In genomic region chr1:91282582-91282981, GRCm38 (mm10) we compare ENCODE assay signal across 27 mouse cellular contexts. TPM values are rescaled to one million over a fixed set of nuclear protein-coding genes. Genes with fewer than 3 reads are reported as not detected.
A peak's percentile ranks its signal among the peaks of the same experiment; 100 is the strongest.
DNase-seq lines count a peak whose midpoint lies in the region; TF ChIP-seq lines count a peak whose summit lies in the region.
"Had no signal": no experiment of that assay in that cellular context is flagged by ENCODE, and none has a peak within 500 bp of the region (broad histone marks: within the 10 kb centered on the region; RNA-seq: fewer than 3 reads in every experiment).

No protein-coding gene starts in this region.

- no peak for DNase-seq in spleen, adult 2 months (ENCODE audit: low read depth in 1 of 2, low spot score in 2 of 2)
- DNase-seq in spleen, adult 12 weeks (ENCODE audit: low spot score) = no peak
- peak; percentile 18 for DNase-seq in induced T-regulatory cell, adult 2 months (ENCODE audit: low read depth)
- DNase-seq in splenic B cell, adult 2 months (ENCODE audit: low read depth, low spot score) = peak; percentile 22
- no peak for DNase-seq in layer of hippocampus, postnatal 36 days
- DNase-seq in midbrain, embryonic 10.5 days (ENCODE audit: low spot score) = no peak
- DNase-seq: adrenal gland, postnatal 10 days; adrenal gland, postnatal 36 days; cerebellum, adult 11 months; cerebellum, adult 2 months; cerebellum, adult 9-11 months; cerebellum, postnatal 25 days; forebrain, postnatal 0 days; gastrocnemius, postnatal 25 days; heart, postnatal 10 days; heart, postnatal 36 days had no signal

- no peaks in the 10 kb centered on the region for H3K27me3 ChIP-seq in spleen, adult 2 months (ENCODE audit: control insufficient read depth, insufficient read depth, low read length)
- no peaks in the 10 kb centered on the region for H3K27me3 ChIP-seq in splenic B cell, adult 2 months (ENCODE audit: control insufficient read depth, insufficient read depth, low read length, poor library complexity, severe bottlenecking)
- no peaks in the 10 kb centered on the region for H3K27me3 ChIP-seq in midbrain, embryonic 10.5 days (ENCODE audit: low read depth, poor library complexity, severe bottlenecking)
- H3K27me3 ChIP-seq: embryonic facial prominence, embryonic 12.5 days; embryonic facial prominence, embryonic 15.5 days; heart, embryonic 12.5 days; heart, embryonic 15.5 days; hindbrain, embryonic 13.5 days had no signal

- H3K4me3 ChIP-seq in spleen, adult 2 months (ENCODE audit: extremely low read depth, insufficient read depth, insufficient read length) = no peak overlapping the region
- H3K4me3 ChIP-seq in bone marrow macrophage, adult 2 months (ENCODE audit: insufficient read depth, low read length) = no peak overlapping the region
- no peak overlapping the region for H3K4me3 ChIP-seq in midbrain, embryonic 10.5 days
- H3K4me3 ChIP-seq: embryonic facial prominence, embryonic 12.5 days; embryonic facial prominence, embryonic 15.5 days; heart, embryonic 12.5 days; heart, embryonic 15.5 days; hindbrain, embryonic 10.5 days; hindbrain, embryonic 13.5 days had no signal

- TF ChIP-seq CTCF in spleen, adult 2 months (IDR thresholded peaks at IDR 0.05; ENCODE audit: extremely low read depth, insufficient read depth, insufficient read length, insufficient replicate concordance) = no peak
- no peak for TF ChIP-seq CTCF in bone marrow macrophage, adult 2 months (IDR thresholded peaks at IDR 0.05; ENCODE audit: low read depth, low read length)

- WGBS in spleen, adult 2 months = 51% methylated on average over 1 of the region's 1 CpGs
- 94% methylated on average over 1 of the region's 1 CpGs for WGBS in midbrain, embryonic 10.5 days

- peak overlapping the region; percentile 9; the same call in 1 of the 2 replicates for H3K27ac ChIP-seq in spleen, adult 2 months (ENCODE audit: insufficient read depth, low read length)
- H3K27ac ChIP-seq in bone marrow macrophage, adult 2 months (ENCODE audit: insufficient read depth, low read depth, low read length) = peak overlapping the region; percentile 3; the same call in 1 of the 2 replicates
- no peak overlapping the region for H3K27ac ChIP-seq in midbrain, embryonic 10.5 days (replicated peaks)
- H3K27ac ChIP-seq: embryonic facial prominence, embryonic 12.5 days; embryonic facial prominence, embryonic 15.5 days; heart, embryonic 15.5 days; hindbrain, embryonic 10.5 days; hindbrain, embryonic 13.5 days; hindbrain, postnatal 0 days had no signal

- H3K4me1 ChIP-seq in spleen, adult 2 months (ENCODE audit: control insufficient read depth, insufficient read depth, insufficient read length) = peaks cover 6% of the 10 kb centered on the region
- H3K4me1 ChIP-seq in bone marrow macrophage, adult 2 months (ENCODE audit: control insufficient read depth, insufficient read depth, low read length) = peaks cover 19% of the 10 kb centered on the region
- no peaks in the 10 kb centered on the region for H3K4me1 ChIP-seq in midbrain, embryonic 10.5 days
- H3K4me1 ChIP-seq: embryonic facial prominence, embryonic 12.5 days; embryonic facial prominence, embryonic 15.5 days; heart, embryonic 12.5 days; heart, embryonic 15.5 days; hindbrain, embryonic 10.5 days; hindbrain, embryonic 13.5 days had no signal

- peaks cover 4% of the 10 kb centered on the region; the same call in 1 of the 2 replicates for H3K36me3 ChIP-seq in spleen, adult 2 months (ENCODE audit: control insufficient read depth, insufficient read depth, low read length)
- H3K36me3 ChIP-seq in splenic B cell, adult 2 months (ENCODE audit: control insufficient read depth, insufficient read depth, low read length, poor library complexity, severe bottlenecking) = peaks cover 3% of the 10 kb centered on the region
- peaks cover 81% of the 10 kb centered on the region for H3K36me3 ChIP-seq in midbrain, embryonic 10.5 days

- TF ChIP-seq POLR2A in spleen, adult 2 months (IDR thresholded peaks at IDR 0.05; ENCODE audit: low read depth, low read length) = no peak
- TF ChIP-seq POLR2A in bone marrow macrophage, adult 2 months (IDR thresholded peaks at IDR 0.05; ENCODE audit: borderline replicate concordance, low read depth, low read length) = no peak

- H3K9me3 ChIP-seq in midbrain, embryonic 10.5 days (replicated peaks) = no peaks in the 10 kb centered on the region
- H3K9me3 ChIP-seq: embryonic facial prominence, embryonic 12.5 days; embryonic facial prominence, embryonic 15.5 days; heart, embryonic 12.5 days; heart, embryonic 15.5 days; hindbrain, embryonic 10.5 days; hindbrain, embryonic 13.5 days had no signal

RNA-seq across cellular contexts. Expression of gene Scly, which starts 15.6 kb away (rescaled TPM):
- polyA plus RNA-seq in spleen, adult 2 months (2012; rRNA removed) = 20.9 and 25.3 TPM in 2 replicates
- 19.2 and 22.6 TPM in 2 replicates for polyA plus RNA-seq in bone marrow macrophage, adult 2 months (2012; ENCODE audit: insufficient read depth, insufficient read length, missing spikeins)
- total RNA-seq in layer of hippocampus, postnatal 36 days (2021) = 10 to 100 TPM; 19.8 to 22.3 TPM
- polyA plus RNA-seq in midbrain, embryonic 10.5 days (2016; fragmentation: Nextera tagmentation; extraction: Ambion mirVana) = 17.3 and 18.6 TPM in 2 replicates

RNA-seq across cellular contexts. Expression of gene Ube2f, which starts 32.5 kb away (rescaled TPM):
- polyA plus RNA-seq in spleen, adult 2 months (2012; rRNA removed) = 28.6 and 31.8 TPM in 2 replicates
- 86.4 and 92.4 TPM in 2 replicates for polyA plus RNA-seq in bone marrow macrophage, adult 2 months (2012; ENCODE audit: insufficient read depth, insufficient read length, missing spikeins)
- total RNA-seq in layer of hippocampus, postnatal 36 days (2021) = 10 to 100 TPM; 53.1 to 57.9 TPM
- 87.8 and 92.1 TPM in 2 replicates for polyA plus RNA-seq in midbrain, embryonic 10.5 days (2016; fragmentation: Nextera tagmentation; extraction: Ambion mirVana)

RNA-seq across cellular contexts. Expression of gene Espnl, which starts 39.3 kb away (rescaled TPM):
- polyA plus RNA-seq in spleen, adult 2 months (2012; rRNA removed) = 0.06 and 0.07 TPM in 2 replicates
- polyA plus RNA-seq in bone marrow macrophage, adult 2 months (2012; ENCODE audit: insufficient read depth, insufficient read length, missing spikeins) = not detected in 2 replicates
- under 1 TPM in 1 of 2 experiments, not detected in 1; 0.07 TPM for total RNA-seq in layer of hippocampus, postnatal 36 days (2021)
- polyA plus RNA-seq in midbrain, embryonic 10.5 days (2016; fragmentation: Nextera tagmentation; extraction: Ambion mirVana) = not detected in 2 replicates
- total RNA-seq: gastrocnemius, adult 8-10 months had no signal
- polyA plus RNA-seq: activated CD4-positive, CD25-positive, alpha-beta regulatory T cell, adult 4 months; intestine, embryonic 14.5 days had no signal

Comparison
In these comparisons a context has a peak if more than half of its experiments do, and no peak if none do; other contexts are left out.
1. DNase-seq: peak in induced T-regulatory cell, adult 2 months (single experiment) and splenic B cell, adult 2 months (single experiment); none in spleen, adult 2 months (0 of 2), spleen, adult 12 weeks (single experiment), layer of hippocampus, postnatal 36 days (0 of 2) and midbrain, embryonic 10.5 days (single experiment).